Mouse (Mus musculus) kidney, adult 2 months (tissue): ENCODE data around the gene Epm2aip1.

Source experiments
- CTCF ChIP-seq: fragments of 200-500 bp; conservative IDR thresholded peaks from 2 replicates; pipeline ENCODE4 v1.5.1; 2011; ENCODE audit warnings: low read depth, mild to moderate bottlenecking, control low read depth, low read length, moderate library complexity, mixed read lengths; ENCODE audit not compliant: insufficient read depth, insufficient read length
- POLR2A ChIP-seq: fragments of 200-500 bp; IDR thresholded peaks from one replicate; pipeline ENCODE4 v1.6.1; 2011; ENCODE audit warnings: low read depth, low read length, control low read depth

DNA sequence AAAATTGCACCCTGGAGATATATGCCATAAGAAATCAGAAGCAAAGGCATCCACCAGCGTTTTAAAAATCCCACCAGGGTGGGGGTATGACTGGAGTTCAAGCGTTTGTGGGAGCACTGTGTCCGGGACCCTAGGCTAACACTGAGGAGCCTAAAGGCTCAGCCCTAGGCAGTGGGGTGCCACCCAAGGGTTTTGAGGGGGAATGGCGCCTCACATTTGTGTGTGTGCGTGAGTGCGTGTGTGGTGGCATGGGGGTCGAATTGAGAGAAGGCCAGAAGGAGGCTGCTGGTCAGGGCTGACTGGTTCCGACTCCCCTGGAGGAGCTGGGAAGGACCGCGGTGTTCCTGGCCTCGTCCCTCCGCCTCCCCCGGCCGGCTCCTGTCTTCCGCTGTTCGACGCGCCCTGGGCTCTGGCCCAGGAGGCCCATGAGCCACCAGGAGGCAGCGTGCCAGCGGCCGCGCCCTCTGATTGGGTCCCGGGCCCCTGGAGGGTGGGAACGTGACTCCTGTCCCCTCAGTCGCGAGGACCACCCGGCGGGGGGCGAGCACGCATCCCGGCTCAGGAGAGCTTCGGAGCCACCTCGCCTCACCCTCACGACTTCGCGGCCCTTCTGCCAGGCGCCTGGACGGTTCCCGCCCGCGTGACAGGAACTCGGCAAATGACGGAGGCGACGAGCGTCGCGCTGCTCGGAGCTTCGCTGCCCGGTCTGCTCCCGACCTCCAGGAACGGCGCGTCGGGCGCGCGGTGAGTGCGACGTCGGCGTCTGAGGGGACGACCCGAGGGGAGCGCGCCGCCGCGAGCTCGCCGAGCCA is 39.5 kb downstream of the Epm2aip1 start, which contains the start of gene Trank1:
- TF ChIP-seq POLR2A (no peak), CTCF (no peak)
